Mouse (Mus musculus) urinary bladder, adult 2 months (tissue): Measurements from ENCODE around the gene Smpd3. TPM values are rescaled to one million over a fixed set of nuclear protein-coding genes. Genes with fewer than 3 reads are reported as not detected.

Experiments
- DNase-seq: peaks from one replicate; pipeline ENCODE4 v3.0.0; 2022; ENCODE audit warnings: low spot score
- polyA plus RNA-seq: library from polyadenylated mRNA; depleted of rRNA; stranded (reverse); fragments of >200 nt; gene quantifications from 2 replicates; pipeline ENCODE4 v1.2.3, GENCODE M21; 2012; rRNA removed

Smpd3 gene
- 1.1 and 1.2 TPM in 2 replicates for polyA plus RNA-seq

- peak; percentile 88 for DNase-seq
Observed at GRCm38 (mm10) chr8:106337852-106338521, at the start of gene Smpd3. TSS of gene Smpd3 (minus strand) at chr8:106337988.

GRCm38 (mm10) chr8:106381026-106381425, 43.2 kb upstream of the Smpd3 start:
- DNase-seq: no peak

- DNase-seq: no peak
Observed at GRCm38 (mm10) chr8:106379357-106379756, 41.6 kb upstream of the Smpd3 start.

DNA sequence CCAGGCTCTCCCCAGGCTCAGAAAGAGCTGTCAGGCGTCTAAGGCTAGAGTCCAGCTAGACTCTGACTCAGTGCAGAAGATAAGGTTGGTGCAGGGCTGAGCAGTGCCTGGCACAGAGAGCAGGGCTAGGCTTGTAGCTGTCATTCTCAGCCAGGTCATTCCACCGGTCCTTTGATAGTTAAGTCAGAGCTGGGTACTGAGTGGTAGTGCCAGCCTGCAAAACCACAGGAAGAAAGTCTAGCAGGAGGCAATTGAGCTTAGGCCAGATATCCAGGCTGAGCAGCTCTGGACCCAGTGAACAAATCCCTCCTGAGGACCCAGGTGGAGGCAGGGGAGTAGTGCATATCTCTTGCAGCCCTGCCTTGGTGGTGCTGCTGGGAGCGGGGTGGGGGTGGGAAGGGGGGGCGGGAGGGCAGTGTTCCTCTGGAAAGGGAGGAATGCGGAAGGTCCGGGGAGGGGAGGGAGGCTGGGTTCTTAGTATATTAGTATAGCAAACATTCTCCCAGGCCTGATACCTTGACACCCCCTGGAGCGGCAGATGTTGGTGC, 40.8 kb upstream of the Smpd3 start:
- DNase-seq: no peak

DNA sequence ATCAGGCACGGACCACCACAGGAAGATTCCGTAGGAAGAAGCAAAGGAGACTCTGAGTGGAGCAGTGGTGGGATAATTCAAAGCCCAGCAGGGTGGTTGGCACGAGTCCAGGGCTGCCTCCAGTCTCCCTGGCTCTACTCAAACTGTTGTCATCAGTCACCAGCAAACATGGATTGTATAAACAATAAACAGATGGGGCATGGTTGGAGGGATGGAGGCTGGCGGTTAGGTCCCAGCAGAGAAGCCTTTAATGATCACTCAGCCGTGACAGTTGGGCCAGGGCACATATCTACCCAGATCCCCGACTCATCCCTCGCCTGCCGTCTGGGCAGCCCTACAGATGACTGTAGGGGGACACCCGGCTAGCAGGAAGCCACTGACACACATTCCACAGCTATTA, 39.1 kb upstream of the Smpd3 start:
- no peak for DNase-seq

GRCm38 (mm10) chr8:106375957-106376356, 38.2 kb upstream of the Smpd3 start:
- DNase-seq: no peak

DNA sequence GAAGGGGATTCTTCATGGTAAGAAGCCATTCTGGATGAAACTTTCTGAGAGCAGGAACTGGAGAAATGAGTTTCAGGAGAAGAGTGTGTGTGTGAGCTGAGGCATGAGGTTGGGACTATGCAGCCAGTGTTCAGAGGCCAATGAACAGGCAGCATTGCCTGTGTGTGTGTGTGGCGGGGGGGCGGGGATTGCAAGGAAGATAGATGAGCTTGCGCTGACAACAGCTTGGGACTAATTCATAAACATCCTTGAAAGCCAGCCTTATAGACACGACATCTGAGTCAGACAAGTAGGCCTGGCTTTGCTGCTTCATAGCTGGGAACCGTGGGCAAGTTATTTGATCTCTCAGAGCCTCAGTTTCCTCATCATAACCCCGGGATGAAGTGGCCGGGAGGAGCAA, 31.3 kb upstream of the Smpd3 start:
- DNase-seq: no peak

DNA sequence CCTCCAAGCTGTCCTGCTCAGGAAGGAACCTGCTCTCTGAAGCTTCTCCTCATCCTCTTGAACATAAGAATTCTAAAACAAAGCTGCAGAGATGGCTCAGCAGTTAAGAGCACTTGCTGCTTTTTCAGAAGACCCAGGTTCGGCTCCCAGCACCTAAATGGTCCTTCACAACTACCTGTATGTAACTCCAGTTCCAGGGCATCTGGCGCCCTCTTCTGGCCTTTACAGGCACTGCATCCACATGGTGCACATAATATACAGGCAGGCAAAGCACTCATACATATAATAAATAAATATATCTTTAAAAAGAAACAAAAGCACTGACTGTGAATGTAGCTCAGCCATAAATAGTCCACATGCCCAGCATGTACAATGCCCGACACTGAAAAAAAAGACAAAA, 30.7 kb upstream of the Smpd3 start:
- no peak for DNase-seq

GRCm38 (mm10) chr8:106364837-106365236, 27.0 kb upstream of the Smpd3 start:
- DNase-seq: no peak

- no peak for DNase-seq
Observed at GRCm38 (mm10) chr8:106364278-106364677, 26.5 kb upstream of the Smpd3 start.

DNA sequence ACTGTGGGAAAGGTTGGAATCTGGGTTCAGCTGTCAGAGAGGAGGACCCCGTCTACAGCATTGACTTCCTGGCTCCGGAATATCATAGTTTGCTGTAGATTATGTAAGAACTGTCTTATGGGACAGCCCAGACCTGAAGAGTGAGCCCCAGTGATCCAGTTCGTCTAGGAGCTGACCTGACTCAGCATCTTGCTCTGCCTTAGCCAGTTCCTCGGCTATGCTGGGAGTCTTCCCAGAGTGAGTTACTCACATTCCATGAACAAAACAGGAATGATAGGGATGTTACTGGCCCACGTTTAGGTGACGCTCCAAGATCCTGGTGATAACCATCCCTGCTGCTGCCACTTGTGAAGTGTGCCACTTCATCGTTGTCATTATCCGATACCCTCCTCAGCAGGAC, 25.5 kb upstream of the Smpd3 start:
- DNase-seq: no peak

GRCm38 (mm10) chr8:106359650-106360338, 22.0 kb upstream of the Smpd3 start:
- no peak for DNase-seq

GRCm38 (mm10) chr8:106351135-106351534, 13.3 kb upstream of the Smpd3 start:
- DNase-seq: no peak

GRCm38 (mm10) chr8:106349398-106349797, 11.6 kb upstream of the Smpd3 start:
- no peak for DNase-seq

DNA sequence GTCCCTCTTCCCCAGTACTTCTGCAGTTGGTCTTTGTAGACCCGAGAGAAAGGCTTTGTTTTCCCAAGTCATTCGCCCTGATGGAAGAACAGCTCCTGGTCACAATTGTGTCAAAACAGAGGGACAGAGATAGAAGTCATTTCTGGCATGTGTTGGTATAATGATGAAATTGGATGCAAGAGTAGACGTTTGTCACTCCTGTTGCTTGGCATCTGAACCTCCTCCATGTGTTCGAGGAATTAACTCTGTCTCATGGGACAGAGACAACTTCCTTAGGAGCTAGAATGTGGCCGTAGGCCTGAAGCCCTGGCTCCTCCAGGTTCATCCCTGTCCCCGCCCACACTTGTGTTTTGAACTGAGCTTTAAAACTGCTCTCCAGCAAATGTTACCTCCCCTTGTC, 8.3 kb upstream of the Smpd3 start:
- no peak for DNase-seq

DNA sequence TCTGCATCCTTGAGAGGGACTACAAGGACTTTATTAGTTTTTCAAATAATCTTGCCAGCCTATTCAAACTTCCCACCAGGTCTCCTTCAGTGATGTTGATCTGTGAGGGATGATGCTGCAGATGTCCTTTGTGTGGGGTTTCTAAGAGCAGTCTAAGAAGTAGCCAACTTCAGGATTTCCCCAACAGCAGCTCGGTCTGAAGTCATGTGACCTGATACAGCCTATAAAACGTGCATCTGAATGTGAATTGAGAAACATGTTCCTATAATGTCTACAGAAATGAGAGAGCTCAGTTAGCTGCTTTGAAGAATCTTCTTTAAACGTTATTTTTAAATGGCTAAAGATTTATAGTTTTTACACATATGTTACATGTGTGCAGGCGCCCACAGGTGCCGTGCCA, 5.7 kb upstream of the Smpd3 start:
- no peak for DNase-seq

GRCm38 (mm10) chr8:106342828-106343227, 5.0 kb upstream of the Smpd3 start:
- no peak for DNase-seq

- no peak for DNase-seq
Observed at GRCm38 (mm10) chr8:106338741-106339209, 987 bp upstream of the Smpd3 start.

- no peak for DNase-seq
Observed at GRCm38 (mm10) chr8:106336561-106336960, 1.2 kb downstream of the Smpd3 start.

DNA sequence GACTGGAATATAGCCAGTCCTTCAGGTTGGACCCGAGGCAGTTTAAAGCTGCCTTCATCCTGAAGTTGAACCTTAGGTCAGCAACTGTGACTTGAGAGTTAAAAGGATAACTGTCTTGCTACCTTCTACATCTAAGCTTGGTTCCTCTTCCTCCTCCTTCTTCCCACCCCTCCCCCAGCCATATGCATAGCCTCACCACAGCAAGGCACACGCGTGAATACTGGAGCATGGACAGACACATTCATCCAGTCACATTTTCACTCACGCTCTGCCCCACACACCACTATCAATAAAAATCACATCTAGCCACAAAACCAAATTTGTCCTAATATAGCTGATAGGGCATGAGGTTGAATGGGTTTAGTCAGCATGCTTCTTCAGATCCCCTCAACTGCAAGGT, 1.8 kb downstream of the Smpd3 start:
- DNase-seq: no peak

GRCm38 (mm10) chr8:106335196-106335595, 2.6 kb downstream of the Smpd3 start:
- no peak for DNase-seq

GRCm38 (mm10) chr8:106333346-106333745, 4.4 kb downstream of the Smpd3 start:
- DNase-seq: no peak

DNA sequence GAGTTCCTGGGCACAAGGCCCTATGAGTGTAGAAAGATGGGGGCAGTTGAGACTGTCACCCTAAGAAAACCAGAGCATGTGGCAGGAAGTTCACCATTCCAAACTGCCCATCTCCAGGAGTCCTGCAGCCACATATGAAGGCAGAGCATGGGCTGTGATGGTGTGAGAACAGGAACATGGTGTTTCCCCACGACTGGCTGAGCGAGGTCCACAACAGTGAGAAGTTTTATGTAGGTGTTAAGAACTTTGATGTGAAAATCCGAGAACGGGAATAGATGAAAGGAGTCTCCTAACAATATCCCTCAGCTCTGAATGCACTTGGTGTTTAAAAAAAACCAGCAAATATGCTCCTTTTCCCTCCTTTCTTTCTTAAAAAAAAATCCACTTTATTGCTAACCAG, 5.3 kb downstream of the Smpd3 start:
- DNase-seq: no peak
